Mouse (Mus musculus): ENCODE measurements around the gene Efemp2.

- TF ChIP-seq POLR2A (IDR thresholded peaks at IDR 0.05; ENCODE audit: borderline replicate concordance, insufficient read depth, low read length) (no peak), CTCF (IDR thresholded peaks at IDR 0.05; ENCODE audit: borderline replicate concordance, insufficient read depth, low read depth, low read length) (no peak)
Measured at GRCm38 (mm10) chr19:5459896-5460295, 13.9 kb upstream of the Efemp2 start.
